Mouse (Mus musculus): ENCODE measurements at regions not wholly inside any gene's neighbourhood (a gene's known extent, or its start where the extent isn't known, plus 50 kb on each side); places are given as distances from the start of the nearest gene placed in this dataset.

DNA sequence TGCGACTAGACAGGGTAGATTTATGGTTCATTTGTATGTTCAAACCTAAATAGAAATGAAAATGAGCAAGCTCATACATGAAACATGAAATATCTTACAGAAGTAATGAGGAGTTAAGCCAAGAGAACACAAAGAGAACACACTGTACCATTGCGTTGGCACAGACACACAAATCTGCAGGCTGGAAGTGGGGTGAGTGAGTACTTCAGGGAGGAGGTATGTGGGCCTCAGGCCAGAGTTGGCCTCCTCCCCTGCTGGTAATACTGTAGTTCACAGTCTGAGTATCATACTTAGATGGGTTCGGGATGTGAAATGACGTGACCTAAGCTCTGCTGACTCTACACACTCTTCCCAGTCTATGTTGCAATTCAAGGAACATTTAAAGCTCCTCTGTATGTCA lies 624.1 kb downstream of the Rnf144a start:
- TF ChIP-seq NANOG (IDR thresholded peaks at IDR 0.05; ENCODE audit: borderline replicate concordance, low read length) (no peak), CTCF (conservative IDR thresholded peaks at IDR 0.05; ENCODE audit: low read length) (no peak), POU5F1 (IDR thresholded peaks at IDR 0.05; ENCODE audit: borderline replicate concordance, low read length) (no peak)
